Comparison of ENCODE assay signal across 29 mouse cellular contexts in the genomic region with DNA sequence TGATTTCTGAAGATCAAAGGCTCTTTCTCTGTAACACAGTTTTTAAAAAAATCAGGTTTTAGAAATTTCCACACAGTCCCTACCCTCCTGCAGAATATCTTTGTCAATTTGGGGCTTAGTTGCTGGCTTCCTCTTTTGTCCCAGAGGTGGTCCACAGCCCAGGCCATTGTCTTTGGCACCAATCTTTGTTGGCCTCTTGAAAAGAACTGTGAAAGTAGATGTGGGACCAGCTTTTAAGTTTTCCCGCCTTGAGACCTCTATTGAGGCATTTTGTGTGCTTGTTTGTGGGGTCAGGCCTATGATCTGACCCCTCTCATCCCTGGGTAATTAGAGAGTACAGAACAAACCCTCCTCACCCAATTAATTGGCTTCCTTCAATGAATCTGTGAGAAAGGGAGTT.
"Had no signal": no experiment of that assay in that cellular context is flagged by ENCODE, and none has a peak within 500 bp of the region (broad histone marks: within the 10 kb centered on the region; RNA-seq: fewer than 3 reads in every experiment).

No protein-coding gene starts in this region.

- H3K4me1 ChIP-seq: heart, embryonic 10.5 days; heart, embryonic 12.5 days; hindbrain, embryonic 12.5 days; intestine, embryonic 15.5 days; limb, embryonic 10.5 days; limb, embryonic 12.5 days; liver, embryonic 13.5 days; liver, embryonic 15.5 days had no signal

- H3K4me3 ChIP-seq: gastrocnemius, adult 2 months; heart, embryonic 10.5 days; heart, embryonic 12.5 days; hindbrain, embryonic 10.5 days; hindbrain, embryonic 12.5 days; intestine, embryonic 15.5 days; layer of hippocampus, adult 2 months; limb, embryonic 10.5 days; limb, embryonic 12.5 days; liver, embryonic 13.5 days; liver, embryonic 15.5 days had no signal

- H3K27me3 ChIP-seq: heart, embryonic 12.5 days; hindbrain, embryonic 12.5 days; intestine, embryonic 15.5 days; limb, embryonic 12.5 days; liver, embryonic 13.5 days; liver, embryonic 15.5 days had no signal

- ATAC-seq: hindbrain, embryonic 16.5 days; inflammation-experienced regulatory T-cells, adult 6 months; intestine, embryonic 15.5 days; intestine, postnatal 0 days had no signal

- H3K9ac ChIP-seq: heart, embryonic 12.5 days; hindbrain, embryonic 12.5 days; hindbrain, embryonic 14.5 days; intestine, embryonic 15.5 days; limb, embryonic 12.5 days; liver, embryonic 13.5 days; liver, embryonic 15.5 days had no signal

- H3K36me3 ChIP-seq: heart, embryonic 10.5 days; heart, embryonic 12.5 days; hindbrain, embryonic 10.5 days; hindbrain, embryonic 12.5 days; intestine, embryonic 15.5 days; limb, embryonic 10.5 days; limb, embryonic 12.5 days; liver, embryonic 13.5 days; liver, embryonic 15.5 days had no signal

- H3K27ac ChIP-seq: gastrocnemius, adult 2 months; heart, embryonic 10.5 days; hindbrain, embryonic 10.5 days; hindbrain, embryonic 12.5 days; hindbrain, embryonic 14.5 days; intestine, embryonic 15.5 days; layer of hippocampus, adult 2 months; limb, embryonic 10.5 days; limb, embryonic 12.5 days; liver, embryonic 13.5 days; liver, embryonic 15.5 days had no signal

- DNase-seq: gastrocnemius, adult 2 months; gastrocnemius, postnatal 10 days; gastrocnemius, postnatal 25 days; heart, adult 18-20 months; heart, postnatal 10 days; heart, postnatal 4 days; kidney, adult 18-20 months; kidney, adult 8-10 months; kidney, postnatal 10 days; kidney, postnatal 25 days; kidney, postnatal 4 days; layer of hippocampus, adult 9-11 months; layer of hippocampus, postnatal 36 days; liver; liver, embryonic 13.5 days had no signal

- H3K4me2 ChIP-seq: heart, embryonic 12.5 days; hindbrain, embryonic 12.5 days; hindbrain, embryonic 14.5 days; intestine, embryonic 15.5 days; limb, embryonic 12.5 days; liver, embryonic 11.5 days; liver, embryonic 13.5 days; liver, embryonic 15.5 days had no signal

- H3K9me3 ChIP-seq: heart, embryonic 10.5 days; heart, embryonic 12.5 days; hindbrain, embryonic 10.5 days; hindbrain, embryonic 12.5 days; intestine, embryonic 15.5 days; limb, embryonic 10.5 days; limb, embryonic 12.5 days; liver, embryonic 13.5 days; liver, embryonic 15.5 days had no signal
